Mouse (Mus musculus) embryo, embryonic 11.5 days (tissue): ENCODE measurements around the gene Psmd14.

Experiments
- DNase-seq: peaks from one replicate; pipeline ENCODE4 v3.0.0-alpha.2; 2012; ENCODE audit warnings: low read depth, low spot score

Psmd14 gene

GRCm38 (mm10) chr2:61711108-61712040 lies at the start of gene Psmd14:
Psmd14 (plus strand) TSS chr2:61711694.
- DNase-seq, result peak; percentile 77

DNA sequence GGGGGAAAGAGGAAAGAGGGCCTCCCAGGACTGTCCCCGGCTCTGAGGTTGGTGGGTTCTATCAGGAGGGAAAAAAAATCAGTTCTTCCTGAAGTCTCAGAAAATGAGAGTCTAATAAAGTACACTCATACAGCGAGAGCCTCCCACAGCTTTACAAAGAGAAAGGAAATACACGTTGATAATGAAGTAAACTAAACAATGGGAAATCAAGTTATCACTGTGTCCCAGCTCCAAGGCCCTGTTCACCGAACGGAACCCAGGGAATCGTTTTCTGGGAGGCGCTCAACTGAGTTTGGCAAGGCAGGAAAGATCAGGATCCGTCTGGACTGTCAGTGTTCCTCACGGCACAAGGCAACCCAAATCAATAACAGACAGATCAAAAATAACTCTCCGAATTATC lies 48.7 kb upstream of the Psmd14 start:
- DNase-seq, result no peak

DNA sequence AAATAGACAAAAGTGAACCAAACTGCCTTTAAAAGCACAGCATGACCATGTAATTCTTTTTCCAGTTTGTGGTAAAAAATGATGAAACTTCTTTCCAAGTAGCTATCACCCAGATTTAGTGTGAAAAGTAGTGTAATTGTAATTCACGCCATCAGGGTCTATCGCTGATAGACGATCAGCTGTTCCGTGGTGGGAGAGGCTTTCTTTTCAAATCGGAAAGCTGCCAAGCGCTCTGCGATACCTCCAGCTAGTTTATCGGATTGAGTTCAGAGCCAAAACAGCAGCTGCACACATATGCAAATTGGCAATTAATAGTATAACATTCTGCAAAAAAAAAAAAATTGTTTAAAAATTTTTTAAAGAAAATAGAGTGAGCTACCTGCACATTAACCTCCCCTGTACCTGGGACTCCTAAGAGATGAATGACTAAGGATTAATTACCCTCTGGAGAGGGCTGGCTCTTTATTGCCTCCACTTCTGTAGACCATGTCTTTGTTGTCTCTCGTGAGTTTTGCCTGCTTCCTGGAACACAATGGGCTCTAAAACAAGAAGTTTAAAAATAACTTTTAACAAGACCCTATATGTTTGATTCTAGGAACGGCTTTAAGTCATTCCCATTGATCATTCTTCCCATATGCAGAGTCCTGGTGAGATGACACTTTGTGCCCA lies 47.8 kb upstream of the Psmd14 start:
- DNase-seq, result no peak

DNA sequence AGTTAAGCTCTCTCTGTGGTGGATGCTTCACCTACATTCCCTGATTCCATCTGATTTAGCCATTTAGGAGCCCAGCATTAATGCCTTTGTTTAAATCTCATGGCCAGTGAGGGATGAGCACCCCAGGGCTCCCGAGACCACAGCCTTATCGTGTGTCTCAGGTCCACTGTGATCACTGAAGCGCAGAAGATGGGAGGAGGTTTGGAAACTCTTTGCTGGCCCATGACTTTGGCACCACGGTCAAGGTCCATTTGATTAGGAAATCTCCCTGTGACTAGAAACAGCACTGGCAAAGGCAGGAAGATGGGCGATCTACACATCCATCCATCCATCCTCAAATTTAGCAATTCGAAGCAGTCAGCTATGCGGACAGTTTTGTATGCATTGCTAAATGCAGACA lies 44.1 kb upstream of the Psmd14 start:
- no peak for DNase-seq

DNA sequence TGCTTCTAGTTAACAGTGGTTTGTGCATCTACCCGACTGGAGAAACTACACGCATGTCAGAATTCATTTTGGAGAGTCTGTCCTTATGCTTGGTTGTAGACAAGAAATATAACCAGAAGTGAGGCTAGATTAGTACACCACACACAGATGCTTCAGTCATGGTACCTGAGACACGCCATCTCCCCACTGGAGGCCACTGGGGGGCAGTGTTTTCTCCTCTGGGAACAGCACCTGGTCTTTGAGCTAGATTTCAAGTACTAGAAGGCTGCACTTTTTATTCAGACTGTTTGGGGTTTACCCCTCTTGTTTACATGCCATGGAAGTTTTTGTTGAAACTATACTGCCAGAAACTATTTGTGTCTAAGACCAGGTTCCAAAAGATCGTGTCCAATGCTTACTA lies 43.2 kb upstream of the Psmd14 start:
- DNase-seq, result peak; percentile 20

GRCm38 (mm10) chr2:61674555-61674954 lies 36.9 kb upstream of the Psmd14 start:
- DNase-seq, result no peak

DNA sequence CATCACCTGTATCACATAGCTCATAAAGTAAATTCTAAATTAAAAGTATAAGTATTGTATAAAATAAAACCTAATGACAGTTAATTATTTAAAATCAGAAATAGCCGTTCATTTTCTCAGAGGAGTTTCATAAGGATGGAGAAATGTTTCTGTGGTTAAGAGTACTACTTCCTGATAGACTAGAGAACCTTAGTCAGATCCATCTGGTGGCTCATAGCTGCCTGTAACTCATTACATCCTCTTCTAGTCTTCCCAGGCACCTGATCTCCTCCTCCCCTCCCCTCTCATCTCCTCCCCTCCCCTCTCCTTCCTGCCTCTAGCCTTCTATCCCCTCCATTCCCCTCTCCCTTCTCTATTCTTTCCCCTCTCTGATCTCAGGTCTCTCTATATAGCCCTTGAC lies 29.9 kb upstream of the Psmd14 start:
- DNase-seq, result no peak

DNA sequence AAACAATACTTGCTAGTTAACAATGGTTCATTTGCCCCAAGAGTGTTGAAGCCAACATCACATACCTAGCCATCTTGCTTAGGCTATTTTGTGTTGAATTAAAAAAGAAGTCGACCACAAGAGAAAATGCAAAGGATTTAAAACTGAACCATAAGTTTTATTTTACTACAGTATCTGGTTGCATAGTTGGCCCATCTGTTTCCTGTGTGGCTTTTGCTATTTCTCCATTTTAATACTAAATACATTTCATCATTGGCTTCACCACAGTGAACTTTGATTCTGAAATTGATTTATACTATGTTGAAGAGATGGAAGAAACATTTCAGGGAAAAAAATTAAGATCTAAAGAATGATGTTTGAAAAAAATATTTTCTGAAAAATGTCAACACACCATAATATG lies 25.0 kb upstream of the Psmd14 start:
- DNase-seq, result no peak

GRCm38 (mm10) chr2:61689086-61689485 lies 22.4 kb upstream of the Psmd14 start:
- no peak for DNase-seq

DNA sequence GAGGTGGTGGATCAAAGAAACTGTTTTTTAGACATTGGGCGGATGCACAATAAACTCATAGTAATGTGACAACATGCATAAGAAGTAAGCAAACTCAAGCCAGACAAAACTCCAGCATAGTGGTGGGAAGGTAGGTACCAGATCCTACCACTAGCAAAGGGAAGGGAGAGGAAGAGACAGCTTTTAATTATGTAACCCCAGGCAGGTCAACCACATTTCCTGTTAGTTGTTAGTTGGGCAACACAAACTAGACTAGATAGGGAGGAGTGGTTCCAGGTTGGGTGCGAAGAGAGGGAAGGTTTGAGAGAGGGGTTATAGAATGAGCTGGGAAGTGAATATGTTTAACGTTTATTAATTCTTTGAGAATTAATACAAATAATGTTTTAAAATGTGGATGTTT lies 1.9 kb upstream of the Psmd14 start:
- no peak for DNase-seq

DNA sequence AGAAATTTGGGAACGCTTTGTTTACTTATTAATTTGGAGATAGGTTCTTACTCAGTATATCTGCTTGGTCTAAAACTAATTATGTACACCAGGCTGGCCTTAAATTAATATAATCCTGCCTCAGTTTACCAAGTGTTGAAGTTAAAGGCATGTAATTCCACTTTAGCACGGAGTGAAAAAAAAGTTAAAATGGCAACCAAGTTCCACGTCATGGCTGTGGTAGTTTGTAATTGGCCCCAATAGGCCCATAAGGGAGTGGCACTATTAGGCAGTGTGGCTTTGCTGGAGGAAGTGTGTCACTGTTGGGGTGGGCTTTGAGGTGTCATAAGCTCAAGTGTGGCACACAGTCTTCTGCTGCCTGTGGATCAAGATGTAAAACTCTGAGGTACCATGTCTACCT lies 1.0 kb downstream of the Psmd14 start:
- DNase-seq, result no peak

DNA sequence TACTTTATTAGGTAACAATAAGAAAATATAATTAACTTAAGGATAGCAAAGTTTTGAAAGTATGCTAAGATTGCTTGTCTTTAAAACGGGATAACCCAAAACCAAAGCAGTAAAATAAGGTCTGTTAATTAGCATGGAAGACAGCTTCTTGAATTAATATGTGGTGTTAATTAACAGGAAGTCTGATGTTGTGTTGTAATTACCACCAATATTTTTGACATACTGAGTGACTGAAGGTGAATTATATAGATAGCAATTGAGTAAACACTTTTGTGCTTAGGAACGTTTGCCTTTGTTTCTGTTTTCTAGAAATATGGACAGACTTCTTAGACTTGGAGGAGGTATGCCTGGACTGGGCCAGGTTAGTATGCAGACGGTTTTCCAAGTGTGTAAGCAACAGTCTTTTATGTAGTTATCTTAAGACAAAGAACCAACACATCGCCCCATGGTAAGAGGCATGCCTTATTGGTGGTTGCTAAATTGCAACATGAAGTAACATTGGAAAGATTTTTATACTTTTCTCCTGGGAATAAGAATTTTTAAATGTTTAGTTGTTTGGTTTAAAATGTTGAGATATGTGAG lies 11.0 kb downstream of the Psmd14 start:
- DNase-seq, result no peak

- no peak for DNase-seq
These were observed 21.4 kb downstream of the Psmd14 start for GRCm38 (mm10) chr2:61732802-61733486.

GRCm38 (mm10) chr2:61734175-61734574 lies 22.7 kb downstream of the Psmd14 start:
- DNase-seq, result no peak

GRCm38 (mm10) chr2:61746051-61746450 lies 34.6 kb downstream of the Psmd14 start:
- DNase-seq, result no peak

GRCm38 (mm10) chr2:61746580-61746979 lies 35.1 kb downstream of the Psmd14 start:
- no peak for DNase-seq

DNA sequence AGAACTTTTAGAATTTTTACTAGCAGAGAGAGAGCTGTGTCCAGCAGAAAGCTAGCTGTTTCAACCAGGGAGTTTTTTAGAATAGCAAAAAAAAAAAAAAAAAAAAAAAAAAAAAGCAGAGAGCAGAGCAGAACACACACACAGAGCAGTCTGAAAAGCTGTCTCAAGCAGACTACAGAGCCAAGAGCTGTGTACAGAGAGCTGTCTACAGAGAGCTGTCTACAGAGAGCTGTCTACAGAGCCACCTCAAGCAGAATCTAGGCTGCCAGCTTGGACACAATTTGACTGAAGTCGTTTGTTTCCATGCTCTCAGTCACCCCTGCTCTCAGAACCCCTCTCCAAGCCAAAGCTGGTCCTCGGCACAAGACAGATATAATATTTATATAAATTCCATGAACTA lies 35.9 kb downstream of the Psmd14 start:
- no peak for DNase-seq

DNA sequence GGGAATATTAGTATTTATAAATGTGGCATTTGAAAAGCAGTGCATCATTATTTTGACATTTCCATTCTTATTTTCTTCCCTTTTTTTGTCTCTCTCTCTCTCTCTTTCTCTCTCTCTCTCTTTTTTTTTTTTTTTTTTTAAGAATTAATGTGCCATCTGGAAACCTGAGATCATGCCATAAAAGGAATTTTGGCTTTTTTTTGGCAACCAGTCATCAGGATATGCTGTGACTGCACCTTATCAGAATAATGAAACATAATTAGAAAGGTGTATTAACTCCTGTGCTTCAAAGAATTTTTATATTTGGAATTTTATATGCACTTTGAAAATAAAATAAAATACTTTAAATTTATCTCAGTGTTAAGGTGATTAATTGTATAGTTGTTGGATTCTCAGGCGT lies 39.2 kb downstream of the Psmd14 start:
- no peak for DNase-seq

DNA sequence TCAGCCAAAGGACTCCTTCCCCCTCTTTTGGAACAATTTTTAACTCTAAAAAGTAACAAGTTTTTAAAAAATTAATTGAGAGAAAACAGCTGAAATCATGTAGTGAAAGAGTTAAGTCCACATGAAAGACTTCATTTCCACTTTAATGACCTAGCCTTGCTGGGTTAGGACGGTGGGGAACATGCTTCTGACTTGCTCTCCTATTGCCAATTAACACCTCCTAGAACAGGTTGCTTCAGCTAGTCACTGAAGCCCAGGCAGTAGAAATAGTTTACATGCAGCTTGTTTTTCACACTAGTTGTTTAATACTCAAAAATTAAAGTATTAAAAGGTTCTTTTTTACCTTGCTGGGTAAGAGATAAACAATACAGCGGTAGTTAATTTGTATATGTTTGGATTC lies 39.8 kb downstream of the Psmd14 start:
- DNase-seq, result no peak

DNA sequence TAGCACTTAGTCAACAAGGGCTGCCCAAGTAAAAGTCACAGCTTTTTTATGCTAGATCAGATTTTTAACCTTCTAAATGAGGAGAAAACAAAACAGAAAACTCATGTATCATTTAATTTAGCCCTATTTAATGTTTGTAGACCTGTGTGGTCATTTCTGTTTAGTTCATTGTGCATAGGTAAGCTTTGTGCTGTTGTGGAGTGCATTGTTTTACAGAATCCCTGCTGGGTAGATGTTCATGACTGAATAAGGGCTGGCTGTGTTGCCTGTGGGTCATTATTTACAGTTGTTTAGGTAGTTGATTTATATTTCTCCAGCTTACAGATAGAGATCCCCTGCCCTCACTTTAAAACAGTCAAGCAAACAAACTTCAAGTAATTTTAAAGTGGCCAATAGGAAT lies 40.9 kb downstream of the Psmd14 start:
- no peak for DNase-seq

- DNase-seq, result no peak
These were observed 43.5 kb downstream of the Psmd14 start for GRCm38 (mm10) chr2:61754989-61755388.

GRCm38 (mm10) chr2:61759234-61759855 lies 47.9 kb downstream of the Psmd14 start:
- no peak for DNase-seq
